Mouse (Mus musculus) limb, embryonic 15.5 days (tissue): ENCODE measurements around the gene Mfsd4a. TPM values are rescaled to one million over a fixed set of nuclear protein-coding genes. Genes with fewer than 3 reads are reported as not detected.
A peak's percentile ranks its signal among the peaks of the same experiment; 100 is the strongest.

ENCODE experiments used
- ATAC-seq: fragments of 200-750 bp; cut with Nextera tagmentation; 2 replicates; pipeline ENCODE4 v1.8.0; 2017; ENCODE audit warnings: low read depth, moderate TSS enrichment; ENCODE audit not compliant: insufficient number of reproducible peaks, low FRiP score, low TSS enrichment
- H3K27ac ChIP-seq: fragments of 300-500 bp; sonication (generic); 2 replicates; pipeline ENCODE4 v1.5.1; 2015; ENCODE audit warnings: moderate library complexity, mild to moderate bottlenecking, inconsistent platforms
- H3K27me3 ChIP-seq: fragments of 300-500 bp; sonication (generic); 2 replicates; pipeline ENCODE4 v1.6.1; 2015; ENCODE audit warnings: inconsistent platforms
- H3K36me3 ChIP-seq: fragments of 300-500 bp; sonication (generic); 2 replicates; pipeline ENCODE4 v1.6.1; 2015; ENCODE audit warnings: inconsistent platforms
- H3K4me1 ChIP-seq: fragments of 300-500 bp; sonication (generic); 2 replicates; pipeline ENCODE4 v1.6.1; 2015; ENCODE audit warnings: inconsistent platforms
- H3K4me2 ChIP-seq: fragments of 300-500 bp; sonication (generic); 2 replicates; pipeline ENCODE4 v1.6.1; 2015; ENCODE audit warnings: mild to moderate bottlenecking, inconsistent platforms
- H3K4me3 ChIP-seq: fragments of 300-500 bp; sonication (generic); 2 replicates; pipeline ENCODE4 v1.5.1; 2015; ENCODE audit warnings: mild to moderate bottlenecking, inconsistent platforms
- H3K9ac ChIP-seq: fragments of 300-500 bp; sonication (generic); 2 replicates; pipeline ENCODE4 v1.6.1; 2015; ENCODE audit warnings: inconsistent platforms
- H3K9me3 ChIP-seq: fragments of 300-500 bp; sonication (generic); 2 replicates; pipeline ENCODE4 v1.6.1; 2016; ENCODE audit warnings: inconsistent platforms
- WGBS: fragments of 180-500 bp; shearing (Covaris S2); methylation state at CpG from one replicate; pipeline ENCODE4 v1.1.7; 2015; 5-methylcytosine and 5-hydroxymethylcytosine counted together
- polyA plus RNA-seq: library from polyadenylated mRNA; unstranded; fragments of >200 nt; fragmentation: Nextera tagmentation; extraction: Ambion mirVana; gene quantifications from 2 replicates; pipeline ENCODE4 v1.2.1, GENCODE M21; 2015

Gene Mfsd4a
- polyA plus RNA-seq, 1 experiment from 2014 or later: 14.7 TPM

- no peak overlapping the region for H3K27ac ChIP-seq
- no peak for ATAC-seq
- WGBS: 67% methylated on average over 3 of the region's 3 CpGs
- no peaks in the 10 kb centered on the region for H3K27me3 ChIP-seq
- H3K9me3 ChIP-seq: no peaks in the 10 kb centered on the region
- no peak overlapping the region for H3K9ac ChIP-seq
- H3K36me3 ChIP-seq: peaks cover 23% of the 10 kb centered on the region
- 0 out of 2 replicates have a peak, but pooled peaks cover 12% of the 10 kb centered on the region for H3K4me1 ChIP-seq
- no peak overlapping the region for H3K4me3 ChIP-seq
- no peak overlapping the region for H3K4me2 ChIP-seq
Observed at GRCm38 (mm10) chr1:132037746-132038145, 30.1 kb downstream of the Mfsd4a start.

GRCm38 (mm10) chr1:132032172-132032571 lies 35.7 kb downstream of the Mfsd4a start:
- no peaks in the 10 kb centered on the region for H3K27me3 ChIP-seq
- no peak overlapping the region for H3K27ac ChIP-seq
- H3K9ac ChIP-seq: no peak overlapping the region
- H3K36me3 ChIP-seq: peaks cover 65% of the 10 kb centered on the region
- no peak for ATAC-seq
- H3K9me3 ChIP-seq: no peaks in the 10 kb centered on the region
- H3K4me1 ChIP-seq: peaks cover 7% of the 10 kb centered on the region; the same call in 1 of the 2 replicates
- 88% methylated on average over 7 of the region's 7 CpGs for WGBS
- no peak overlapping the region for H3K4me3 ChIP-seq
- no peak overlapping the region for H3K4me2 ChIP-seq

GRCm38 (mm10) chr1:132030574-132030973 lies 37.3 kb downstream of the Mfsd4a start:
- Histone ChIP-seq H3K4me2 (no peak overlapping the region), H3K4me1 (peaks cover 10% of the 10 kb centered on the region; the same call in 1 of the 2 replicates), H3K27me3 (no peaks in the 10 kb centered on the region), H3K9ac (no peak overlapping the region), H3K36me3 (peaks cover 71% of the 10 kb centered on the region), H3K27ac (no peak overlapping the region), H3K4me3 (no peak overlapping the region), H3K9me3 (no peaks in the 10 kb centered on the region)
- WGBS: 63% methylated on average over 2 of the region's 2 CpGs
- no peak for ATAC-seq

GRCm38 (mm10) chr1:132028413-132028812 lies 39.4 kb downstream of the Mfsd4a start:
- 84% methylated on average over 9 of the region's 9 CpGs for WGBS
- H3K9ac ChIP-seq: no peak overlapping the region
- H3K27me3 ChIP-seq: no peaks in the 10 kb centered on the region
- H3K4me3 ChIP-seq: no peak overlapping the region
- H3K36me3 ChIP-seq: peaks cover 69% of the 10 kb centered on the region
- H3K9me3 ChIP-seq: no peaks in the 10 kb centered on the region
- ATAC-seq: no peak
- peaks cover 10% of the 10 kb centered on the region; the same call in 1 of the 2 replicates for H3K4me1 ChIP-seq
- no peak overlapping the region for H3K4me2 ChIP-seq
- H3K27ac ChIP-seq: no peak overlapping the region

GRCm38 (mm10) chr1:132027978-132028377 lies 39.9 kb downstream of the Mfsd4a start:
- no peak for ATAC-seq

GRCm38 (mm10) chr1:132026925-132027646 lies 40.8 kb downstream of the Mfsd4a start:
- Histone ChIP-seq H3K4me1 (peaks cover 10% of the 10 kb centered on the region; the same call in 1 of the 2 replicates), H3K36me3 (peaks cover 72% of the 10 kb centered on the region), H3K4me2 (no peak overlapping the region), H3K27me3 (no peaks in the 10 kb centered on the region), H3K9ac (no peak overlapping the region), H3K27ac (peak overlapping the region; percentile 29; the same call in 1 of the 2 replicates), H3K4me3 (no peak overlapping the region), H3K9me3 (no peaks in the 10 kb centered on the region)
- no peak for ATAC-seq
- 80% methylated on average over 11 of the region's 11 CpGs for WGBS

More at GRCm38 (mm10) chr1:132027978-132028377, 39.9 kb downstream of the Mfsd4a start:
- Histone ChIP-seq H3K9me3 (no peaks in the 10 kb centered on the region), H3K36me3 (peaks cover 70% of the 10 kb centered on the region), H3K9ac (no peak overlapping the region), H3K27ac (no peak overlapping the region), H3K4me1 (peaks cover 10% of the 10 kb centered on the region; the same call in 1 of the 2 replicates), H3K4me3 (no peak overlapping the region), H3K4me2 (no peak overlapping the region), H3K27me3 (no peaks in the 10 kb centered on the region)
- WGBS: 68% methylated on average over 5 of the region's 5 CpGs

GRCm38 (mm10) chr1:132022107-132022506 lies 45.8 kb downstream of the Mfsd4a start:
- no peak overlapping the region for H3K4me3 ChIP-seq
- H3K4me2 ChIP-seq: no peak overlapping the region
- H3K36me3 ChIP-seq: peaks cover 74% of the 10 kb centered on the region
- no peak overlapping the region for H3K27ac ChIP-seq
- peaks cover 2% of the 10 kb centered on the region; the same call in 1 of the 2 replicates for H3K4me1 ChIP-seq
- WGBS: 84% methylated on average over 3 of the region's 3 CpGs
- no peaks in the 10 kb centered on the region for H3K27me3 ChIP-seq
- ATAC-seq: no peak
- H3K9me3 ChIP-seq: no peaks in the 10 kb centered on the region
- no peak overlapping the region for H3K9ac ChIP-seq

- peak; percentile 24; the same call in 1 of the 2 replicates for ATAC-seq
- WGBS: 78% methylated on average over 7 of the region's 7 CpGs
- H3K9me3 ChIP-seq: no peaks in the 10 kb centered on the region
Observed at GRCm38 (mm10) chr1:132019876-132020275, 48.0 kb downstream of the Mfsd4a start.

GRCm38 (mm10) chr1:132016691-132017090 lies 51.2 kb downstream of the Mfsd4a start:
- no peak overlapping the region for H3K4me3 ChIP-seq
- H3K4me2 ChIP-seq: no peak overlapping the region

More at GRCm38 (mm10) chr1:132019876-132020275, 48.0 kb downstream of the Mfsd4a start:
- Histone ChIP-seq H3K27ac (0 out of 2 replicates have a peak overlapping the region, but pooled peaks have one; percentile 27), H3K27me3 (no peaks in the 10 kb centered on the region), H3K4me3 (no peak overlapping the region), H3K4me2 (no peak overlapping the region), H3K4me1 (no peaks in the 10 kb centered on the region), H3K9ac (no peak overlapping the region), H3K36me3 (peaks cover 81% of the 10 kb centered on the region)

GRCm38 (mm10) chr1:132014800-132015199 lies 53.1 kb downstream of the Mfsd4a start:
- 97% methylated on average over 1 of the region's 1 CpGs for WGBS
- Histone ChIP-seq H3K4me2 (no peak overlapping the region), H3K4me3 (no peak overlapping the region), H3K4me1 (peaks cover 14% of the 10 kb centered on the region), H3K9ac (no peak overlapping the region), H3K9me3 (no peaks in the 10 kb centered on the region), H3K27ac (no peak overlapping the region), H3K36me3 (peaks cover 49% of the 10 kb centered on the region), H3K27me3 (no peaks in the 10 kb centered on the region)
- ATAC-seq: no peak

More at GRCm38 (mm10) chr1:132016691-132017090, 51.2 kb downstream of the Mfsd4a start:
- Histone ChIP-seq H3K9ac (no peak overlapping the region), H3K9me3 (no peaks in the 10 kb centered on the region), H3K36me3 (peaks cover 64% of the 10 kb centered on the region), H3K4me1 (peaks cover 8% of the 10 kb centered on the region; the same call in 1 of the 2 replicates), H3K27ac (no peak overlapping the region), H3K27me3 (no peaks in the 10 kb centered on the region)
- WGBS: 95% methylated on average over 1 of the region's 1 CpGs
- no peak for ATAC-seq

- Histone ChIP-seq H3K4me3 (no peak overlapping the region), H3K27me3 (no peaks in the 10 kb centered on the region), H3K4me2 (no peak overlapping the region), H3K4me1 (peaks cover 23% of the 10 kb centered on the region), H3K36me3 (peaks cover 32% of the 10 kb centered on the region), H3K9me3 (no peaks in the 10 kb centered on the region), H3K9ac (no peak overlapping the region), H3K27ac (no peak overlapping the region)
- 80% methylated on average over 8 of the region's 8 CpGs for WGBS
- no peak for ATAC-seq
Observed at GRCm38 (mm10) chr1:132012861-132013260, 55.0 kb downstream of the Mfsd4a start.

GRCm38 (mm10) chr1:132011785-132012184 lies 56.1 kb downstream of the Mfsd4a start:
- ATAC-seq: no peak
- 78% methylated on average over 2 of the region's 2 CpGs for WGBS
- Histone ChIP-seq H3K27me3 (no peaks in the 10 kb centered on the region), H3K36me3 (peaks cover 22% of the 10 kb centered on the region), H3K4me2 (no peak overlapping the region), H3K9ac (no peak overlapping the region), H3K27ac (no peak overlapping the region), H3K4me3 (no peak overlapping the region), H3K4me1 (peaks cover 23% of the 10 kb centered on the region), H3K9me3 (no peaks in the 10 kb centered on the region)
